In genomic region chr10:84727005-84727404, GRCm38 (mm10) we compare ENCODE assay signal across 27 mouse cellular contexts. TPM values are rescaled to one million over a fixed set of nuclear protein-coding genes. Genes with fewer than 3 reads are reported as not detected.
DNase-seq lines count a peak whose midpoint lies in the region; ATAC-seq lines count a peak whose summit lies in the region.
"Had no signal": no experiment of that assay in that cellular context is flagged by ENCODE, and none has a peak within 500 bp of the region (broad histone marks: within the 10 kb centered on the region; RNA-seq: fewer than 3 reads in every experiment).

No protein-coding gene starts in this region.

- DNase-seq in frontal cortex, postnatal 10 days (ENCODE audit: low spot score in 2 of 2) = no peak
- DNase-seq in right cerebral cortex, adult 18-20 months = peak; percentile 30
- no peak for DNase-seq in right cerebral cortex, postnatal 4 days
- peak; percentile 41 for DNase-seq in induced T-regulatory cell, adult 2 months (ENCODE audit: low read depth)
- DNase-seq in urinary bladder, postnatal 4 days (ENCODE audit: low spot score in 2 of 2) = no peak
- no peak for DNase-seq in thymus, postnatal 0 days (ENCODE audit: low spot score)
- DNase-seq: adrenal gland, postnatal 36 days; B cell, adult 2 months; cerebellum, adult 11 months; cerebellum, postnatal 10 days; gastrocnemius, postnatal 25 days; heart, adult 2 months; heart, postnatal 36 days; kidney, adult 8-10 months; kidney, postnatal 10 days; layer of hippocampus, postnatal 36 days; lung, postnatal 10 days; thymus, adult 18-20 months; thymus, postnatal 4 days had no signal

- peak; percentile 87 for ATAC-seq in frontal cortex, adult (ENCODE audit: low TSS enrichment)
- peak; percentile 80 for ATAC-seq in CD4-positive, CD25-positive, alpha-beta regulatory T cell, adult 4 months
- ATAC-seq: forebrain, embryonic 16.5 days; intestine, embryonic 15.5 days had no signal

RNA-seq across cellular contexts. Expression of gene Rfx4, which starts 28.9 kb away (rescaled TPM):
- not detected for polyA plus RNA-seq in CD4-positive, CD25-positive, alpha-beta regulatory T cell, adult 4 months (2017; shearing (Covaris generic))
- 0.08 TPM in 1 of 2 replicates, not detected in the other for polyA plus RNA-seq in thymus, postnatal 0 days (2015; fragmentation: Nextera tagmentation; extraction: Ambion mirVana)
- polyA plus RNA-seq: heart, adult 2 months; heart, embryonic 13.5 days; intestine, embryonic 15.5 days; liver, embryonic 16.5 days; small intestine, adult 2 months; stomach, embryonic 16.5 days had no signal

Comparison
In these comparisons a context has a peak if more than half of its experiments do, and no peak if none do; other contexts are left out.
1. DNase-seq: peak in right cerebral cortex, adult 18-20 months (single experiment) and induced T-regulatory cell, adult 2 months (single experiment); none in frontal cortex, postnatal 10 days (0 of 2), right cerebral cortex, postnatal 4 days (single experiment), urinary bladder, postnatal 4 days (0 of 2) and thymus, postnatal 0 days (single experiment).